Mouse (Mus musculus) urinary bladder, postnatal 36 days (tissue): ENCODE data around the gene Mybpc2.
A peak's percentile ranks its signal among the peaks of the same experiment; 100 is the strongest.

Experiments
- DNase-seq, 2 experiments: peaks; one replicate each; pipeline ENCODE4 v3.0.0; 2022; ENCODE audit warnings: low spot score in 2 of 2, mixed read lengths in 1 of 2

Mybpc2 gene

DNA sequence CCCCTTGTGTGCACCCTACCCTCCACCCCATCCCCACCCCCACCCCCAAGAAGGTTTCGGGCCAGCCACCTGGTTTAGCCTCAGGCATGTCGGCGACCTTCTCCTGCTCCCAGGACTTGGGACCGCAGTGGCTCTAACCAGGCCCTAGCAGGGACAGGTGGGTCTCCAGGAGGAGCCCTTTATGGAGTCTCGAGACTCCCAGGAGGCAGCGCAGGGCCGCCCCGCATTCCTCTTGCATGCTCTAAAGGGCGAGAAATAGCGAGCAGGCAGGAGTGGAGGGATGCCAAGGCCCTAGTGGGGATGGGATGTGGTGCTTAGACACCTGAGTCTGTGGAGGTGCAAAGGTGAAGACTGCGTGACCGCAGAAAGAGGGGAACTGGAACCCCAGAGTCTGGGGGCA, at the start of gene Mybpc2:
Gene Mybpc2, minus strand, starts transcription at position 155 of the 400 bp plus-strand sequence.
- DNase-seq = no peak

DNA sequence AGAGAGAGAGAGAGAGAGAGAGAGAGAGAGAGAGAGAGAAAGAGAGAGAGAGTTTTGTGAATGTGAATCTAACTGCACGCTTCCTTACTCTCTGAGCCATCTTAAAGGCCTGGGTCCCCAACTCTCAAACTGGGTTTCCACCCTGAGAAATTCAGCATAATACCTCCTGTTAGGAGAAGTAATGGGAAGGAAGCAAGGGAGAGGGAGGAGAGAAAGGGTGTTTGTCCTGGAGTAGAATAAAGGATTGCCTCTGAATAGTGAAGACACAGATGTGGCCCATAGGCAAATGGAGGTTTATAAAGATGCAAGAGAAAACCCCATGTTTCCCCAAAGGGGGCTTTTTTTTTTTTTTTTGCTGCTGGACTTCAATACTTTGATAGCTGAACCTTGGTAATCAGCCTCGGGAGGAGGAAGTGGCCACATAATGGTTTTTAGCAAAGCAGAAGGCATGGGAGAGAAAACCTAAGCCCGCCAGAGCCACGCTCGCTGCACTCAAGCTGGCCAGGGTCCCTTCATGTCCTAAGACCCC, 48.6 kb upstream of the Mybpc2 start:
- DNase-seq = no peak

DNA sequence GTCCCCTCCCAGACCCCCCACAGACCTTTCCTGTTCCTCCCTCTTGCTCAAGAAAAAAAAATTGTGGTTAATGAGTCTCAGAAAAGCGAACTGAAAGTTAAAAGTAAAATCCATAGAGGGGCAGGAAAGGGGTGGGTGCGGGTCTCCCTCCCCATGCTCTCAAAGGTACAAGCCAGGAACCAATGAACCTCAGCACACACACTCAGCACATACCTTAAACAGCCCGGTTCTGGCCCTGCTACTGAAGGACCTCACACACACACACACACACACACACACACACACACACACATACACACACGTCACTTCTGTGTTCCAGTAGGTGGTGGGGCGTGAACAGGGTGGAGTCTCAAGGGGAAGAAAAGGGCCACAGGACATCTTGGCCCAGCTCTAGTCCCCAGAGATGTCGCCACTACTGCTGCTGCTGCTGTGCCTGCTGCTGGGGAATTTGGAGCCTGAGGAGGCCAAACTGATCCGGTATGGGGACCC, 47.8 kb upstream of the Mybpc2 start, which contains the start of gene Napsa:
Gene Napsa, plus strand, starts transcription at position 168 of the 489 bp plus-strand sequence.
- no peak for DNase-seq

DNA sequence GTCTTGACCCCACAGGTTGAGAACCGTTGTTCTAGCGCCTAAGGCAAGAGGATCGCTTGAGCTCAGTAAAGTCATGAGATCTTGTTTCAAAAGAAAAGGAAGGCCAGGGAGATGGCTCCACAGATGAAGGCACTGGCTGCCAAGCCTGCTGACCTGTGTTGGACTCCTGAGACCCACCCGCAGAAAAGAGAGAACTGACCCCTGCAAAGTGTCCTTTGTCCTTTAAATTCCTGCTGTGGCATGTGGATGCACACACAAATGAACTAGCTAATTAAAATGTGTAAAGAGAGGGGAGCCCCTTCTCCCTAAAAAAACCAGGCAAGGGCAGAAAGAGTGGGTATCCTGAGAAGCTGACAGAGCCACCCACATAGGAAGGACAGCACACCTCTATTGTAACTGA, 47.4 kb upstream of the Mybpc2 start:
- DNase-seq = no peak

DNA sequence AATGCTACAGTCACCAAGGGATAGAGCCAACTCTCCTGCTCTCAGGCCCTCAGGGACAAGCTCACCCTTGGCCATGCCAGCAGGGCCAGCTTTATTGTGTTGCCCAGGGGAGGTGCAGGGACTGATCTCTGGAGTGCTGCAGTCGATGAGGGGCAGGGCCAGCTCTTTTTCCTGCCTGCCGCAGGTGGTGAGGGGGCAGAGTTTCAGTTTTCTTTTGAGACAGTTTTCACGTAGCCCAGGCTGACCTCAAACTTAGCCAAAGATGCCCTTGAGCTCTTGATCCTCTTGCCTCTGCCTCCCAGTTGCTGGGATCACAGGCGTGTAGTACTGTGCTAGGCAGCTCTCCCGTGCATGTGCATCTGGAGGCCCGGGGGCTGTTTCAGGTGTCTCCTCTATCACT, 46.5 kb upstream of the Mybpc2 start:
- DNase-seq = no peak

DNA sequence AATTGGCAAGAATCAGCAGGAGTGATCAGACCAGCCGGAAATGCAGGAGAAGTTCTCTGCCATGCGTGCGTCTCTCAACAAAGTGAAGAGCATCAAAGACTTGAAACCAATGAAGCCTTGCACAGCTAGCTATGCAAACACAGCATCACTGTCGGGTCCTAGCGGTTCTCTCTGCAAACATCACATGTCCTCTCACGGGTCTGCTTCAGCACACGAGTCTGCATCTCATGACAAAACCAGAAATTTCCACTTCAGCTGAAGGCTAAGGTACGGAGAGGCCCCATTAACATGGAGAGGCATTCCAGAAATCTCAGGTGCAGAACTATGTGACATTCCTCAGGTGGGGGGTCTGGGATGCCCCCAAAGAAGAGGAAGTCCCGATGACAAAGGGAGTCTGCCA, 44.3 kb upstream of the Mybpc2 start:
- no peak for DNase-seq

DNA sequence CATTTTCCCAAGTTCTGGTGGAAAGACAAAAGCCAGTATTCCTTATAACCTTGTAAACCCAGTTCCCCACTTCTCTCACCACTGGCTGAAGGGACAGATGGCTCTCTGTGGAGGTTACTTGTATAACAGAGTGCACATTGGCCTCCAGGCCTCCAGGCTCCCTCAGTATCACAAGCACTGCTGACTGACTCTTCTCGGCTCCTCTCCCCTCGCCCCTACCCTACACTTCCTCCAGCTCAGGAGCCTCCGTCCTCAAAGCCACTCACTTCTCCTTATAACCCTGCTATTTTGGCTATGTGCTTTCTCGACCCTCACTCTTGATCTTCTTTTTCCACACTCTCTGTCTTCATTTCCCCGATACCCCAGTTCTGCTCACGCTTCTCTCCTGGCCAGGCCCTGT, 41.0 kb upstream of the Mybpc2 start:
- DNase-seq = no peak

DNA sequence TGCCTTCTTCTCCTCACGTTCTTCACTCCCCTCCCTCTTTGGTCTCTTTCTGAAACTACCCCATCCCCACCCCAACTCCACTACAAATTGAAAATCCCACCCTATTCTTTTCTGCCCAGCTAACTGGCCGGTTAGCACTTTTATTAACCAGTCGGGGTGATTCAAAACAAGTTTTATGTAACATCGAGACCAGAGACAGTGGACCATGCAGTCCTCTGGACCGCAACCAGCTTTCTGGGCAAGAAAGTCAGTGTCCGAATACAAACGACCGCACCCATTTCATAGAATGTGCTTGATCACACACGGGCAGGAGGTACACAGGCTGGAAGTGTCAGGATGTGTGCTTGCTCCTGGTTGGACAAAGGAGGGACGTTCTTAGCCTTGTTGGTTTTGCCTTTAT, 40.0 kb upstream of the Mybpc2 start:
- no peak for DNase-seq

DNA sequence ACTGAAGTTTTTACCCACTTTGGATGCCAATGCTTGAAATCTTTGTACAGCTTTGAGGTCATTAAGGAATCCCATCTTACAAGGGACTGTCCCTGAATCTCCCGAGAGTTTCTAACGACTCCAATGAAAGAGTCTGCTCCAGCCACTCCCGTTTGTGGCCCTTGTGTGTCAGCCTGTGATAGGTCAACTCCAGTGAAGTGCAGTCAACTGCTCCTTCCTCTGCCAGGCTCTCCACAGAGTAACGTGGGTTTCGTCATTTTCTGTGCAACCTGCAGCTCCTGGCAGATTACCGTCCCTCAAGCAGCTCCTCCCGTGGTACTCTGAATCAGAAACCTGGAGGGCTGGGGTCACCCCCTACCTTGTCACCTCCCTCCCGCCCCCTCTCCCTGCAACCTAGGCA, 38.8 kb upstream of the Mybpc2 start:
- no peak for DNase-seq

DNA sequence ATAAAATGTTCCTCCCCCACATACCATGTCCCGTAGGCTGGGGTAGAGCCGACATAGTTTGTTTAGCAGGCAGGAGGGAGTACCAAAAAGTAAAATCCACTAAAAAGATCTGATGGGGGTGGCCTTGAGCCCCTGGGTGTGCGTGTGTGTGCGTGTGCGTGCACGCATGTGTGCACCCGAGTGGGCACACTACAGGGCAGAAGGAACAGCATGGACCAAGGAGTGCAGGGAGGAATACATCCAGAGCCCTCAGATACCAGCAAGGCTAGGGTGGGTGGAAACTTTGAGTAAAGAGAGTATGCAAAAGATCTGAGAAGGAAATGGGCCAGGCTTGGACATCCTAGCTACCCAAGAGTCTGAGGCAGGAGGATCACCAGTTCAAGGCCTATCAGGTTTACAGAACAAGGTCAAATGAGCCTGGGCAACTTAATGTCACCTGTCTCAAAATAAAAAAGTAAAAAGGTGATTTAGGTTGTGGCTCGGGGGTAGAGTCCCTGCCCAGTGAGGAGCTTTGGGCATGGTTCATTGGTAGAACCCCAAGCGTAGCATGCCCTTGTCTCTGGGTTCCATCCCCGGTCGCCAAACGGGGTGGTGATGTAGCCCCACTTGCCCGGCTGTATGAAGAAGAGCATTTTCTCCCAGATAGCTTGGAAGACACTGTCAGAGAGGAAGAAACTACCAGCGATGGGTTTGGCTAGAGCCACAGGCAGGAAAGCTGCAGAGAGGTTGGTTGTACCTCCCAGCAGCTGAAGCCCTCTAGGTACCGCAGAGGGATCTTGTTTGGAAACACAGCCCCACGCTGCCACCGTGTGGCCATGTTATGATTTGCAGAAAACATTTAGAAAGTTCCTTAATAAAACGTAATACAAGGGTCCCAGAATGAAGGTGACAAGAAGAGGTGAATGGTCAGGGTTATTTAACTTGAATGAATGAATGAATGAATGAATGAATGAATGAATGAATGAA, 36.3 kb upstream of the Mybpc2 start:
- DNase-seq = peak; percentile 58 to 76

DNA sequence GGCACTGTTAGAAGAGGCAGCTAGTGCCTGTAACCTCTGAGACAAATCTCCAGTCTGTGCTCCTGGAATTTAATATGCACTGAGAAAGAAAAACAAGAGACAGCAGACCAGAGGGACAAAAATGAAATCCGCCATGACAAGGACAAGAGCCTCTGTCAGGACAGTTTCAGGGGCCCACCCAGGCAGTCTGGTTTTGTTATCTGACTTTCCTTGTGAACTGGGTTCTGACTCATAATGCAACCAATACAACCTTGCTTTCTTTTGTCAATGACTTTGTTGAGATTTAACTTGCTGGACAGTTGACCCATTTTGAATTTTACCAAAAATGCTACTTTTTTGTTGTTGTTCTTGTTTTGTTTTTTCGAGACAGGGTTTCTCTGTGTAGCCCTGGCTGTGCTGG, 33.2 kb upstream of the Mybpc2 start:
- DNase-seq = no peak

DNA sequence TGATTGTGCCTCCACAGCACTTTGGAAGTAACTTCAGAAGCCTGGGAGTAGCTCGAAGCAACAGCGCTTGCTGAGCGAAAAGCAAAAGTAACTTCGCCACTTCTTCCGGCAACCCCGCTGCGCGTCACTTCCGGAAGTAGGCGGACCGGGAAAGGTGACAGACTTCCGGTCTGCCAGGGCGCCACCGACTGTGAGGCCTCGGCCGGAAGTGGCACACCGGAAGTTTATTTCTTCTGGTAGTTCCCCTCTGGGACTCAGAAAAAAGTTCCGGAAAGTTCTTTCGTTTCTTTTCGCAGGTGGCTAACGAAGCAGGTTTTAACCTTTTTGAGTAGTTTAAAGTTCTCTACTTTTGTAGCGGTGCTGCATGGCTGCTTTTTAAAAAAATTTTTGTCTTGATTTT, 29.4 kb upstream of the Mybpc2 start, which contains the start of gene Nr1h2:
Gene Nr1h2, minus strand, starts transcription at position 126 of the 400 bp plus-strand sequence.
- DNase-seq = peak; percentile 95 to 97

DNA sequence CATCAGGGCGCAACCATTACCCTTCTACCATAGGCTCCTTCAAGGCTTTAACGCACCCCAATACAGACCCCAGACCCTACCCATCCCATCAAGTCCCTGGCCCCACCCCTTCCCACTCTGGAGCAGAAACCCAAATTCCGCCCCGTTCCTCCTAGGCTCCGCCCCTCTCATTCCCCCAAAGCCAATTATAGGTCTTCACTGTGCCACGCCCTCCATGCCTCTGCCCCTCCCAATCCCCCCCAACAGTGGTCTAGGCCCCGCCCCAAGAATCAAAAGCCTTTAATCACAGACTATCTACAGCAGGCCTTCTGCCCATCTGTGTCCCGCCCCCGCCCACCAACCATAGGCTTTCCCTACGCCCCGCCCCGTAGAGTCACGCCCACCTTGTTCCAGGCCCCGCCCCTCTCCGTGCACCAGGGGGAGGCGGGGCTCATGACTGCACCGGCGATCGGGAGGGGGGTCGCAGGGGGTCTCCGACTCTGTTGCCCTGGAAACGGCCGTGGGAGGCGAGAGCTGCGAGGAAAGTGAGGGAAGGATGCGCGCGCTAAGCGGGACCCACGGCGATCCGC, 28.8 kb upstream of the Mybpc2 start:
- DNase-seq = peak; percentile 57 to 76

DNA sequence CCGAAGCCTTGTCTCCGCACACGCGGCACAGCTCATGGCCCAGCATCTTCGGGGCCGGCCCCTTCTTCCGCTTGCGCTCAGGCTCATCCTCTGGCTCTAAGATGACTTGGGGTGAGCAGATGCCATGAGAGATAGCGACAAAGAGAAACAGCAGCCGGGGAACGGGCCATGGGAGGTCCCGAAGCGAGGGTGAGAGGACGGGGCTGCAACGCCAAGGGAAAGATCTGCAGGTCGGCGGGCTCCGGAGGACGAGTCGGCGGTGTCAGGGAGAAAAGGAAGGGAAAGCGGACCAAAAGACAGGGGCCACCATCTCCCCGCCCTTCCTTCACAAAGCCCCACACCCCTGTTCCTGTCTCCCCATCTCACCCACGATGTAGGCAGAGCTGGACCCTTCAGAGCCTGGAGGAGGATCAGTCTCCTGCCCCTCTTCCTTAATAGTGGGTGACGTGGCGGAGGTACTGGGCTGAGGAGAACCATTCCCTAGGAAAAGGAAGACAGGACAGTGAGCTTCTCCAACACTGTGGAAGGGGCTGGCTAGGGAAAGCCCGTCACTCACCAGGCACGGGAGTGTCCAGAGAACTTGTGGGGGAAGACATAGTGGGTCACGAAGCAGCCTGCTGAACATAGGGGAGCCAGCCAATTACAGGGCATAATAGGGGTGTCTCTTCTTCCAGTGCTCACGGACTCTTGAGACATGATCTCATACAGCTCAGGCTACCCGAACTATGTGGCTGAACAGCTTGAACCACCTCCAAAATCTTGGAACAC, 27.9 kb upstream of the Mybpc2 start:
- no peak for DNase-seq

DNA sequence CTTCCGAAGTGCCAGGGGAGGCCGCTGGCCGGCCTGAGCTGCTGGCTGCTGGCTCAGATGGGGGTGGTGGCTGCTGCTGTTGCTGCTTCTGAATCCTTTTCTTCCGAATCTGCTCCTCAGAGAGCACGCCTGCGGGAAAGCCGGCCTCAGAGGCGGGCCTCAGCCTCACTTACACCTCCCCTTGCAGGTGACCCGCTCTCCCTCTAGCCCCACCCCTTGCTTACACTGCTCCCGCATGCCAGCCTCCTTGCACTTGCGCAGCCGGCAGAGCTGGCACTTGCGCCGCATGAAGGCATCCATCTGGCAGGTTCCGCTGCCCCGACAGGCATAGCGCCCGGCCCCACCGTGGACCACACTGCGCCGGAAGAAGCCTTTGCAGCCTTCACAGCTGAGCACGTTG, 27.3 kb upstream of the Mybpc2 start:
- DNase-seq = no peak

DNA sequence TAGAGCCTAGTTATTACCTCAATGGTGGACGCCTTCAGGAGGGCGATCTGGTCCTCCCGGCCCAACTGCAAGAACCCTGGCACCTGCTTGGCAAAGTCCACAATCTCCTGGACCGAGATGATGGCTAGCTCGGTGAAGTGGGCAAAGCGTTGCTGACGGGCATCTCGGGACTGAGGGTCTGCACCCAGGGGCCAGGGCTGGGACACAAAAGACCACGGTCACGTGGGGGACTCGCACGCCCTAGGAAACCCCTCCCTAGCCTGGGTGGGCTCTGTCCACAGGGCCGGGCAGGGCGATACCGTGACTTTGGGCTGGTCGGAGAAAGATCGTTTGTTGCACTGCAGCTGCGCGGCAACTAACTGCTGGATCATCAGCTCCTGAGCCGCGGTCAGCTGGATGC, 26.8 kb upstream of the Mybpc2 start:
- DNase-seq = no peak

DNA sequence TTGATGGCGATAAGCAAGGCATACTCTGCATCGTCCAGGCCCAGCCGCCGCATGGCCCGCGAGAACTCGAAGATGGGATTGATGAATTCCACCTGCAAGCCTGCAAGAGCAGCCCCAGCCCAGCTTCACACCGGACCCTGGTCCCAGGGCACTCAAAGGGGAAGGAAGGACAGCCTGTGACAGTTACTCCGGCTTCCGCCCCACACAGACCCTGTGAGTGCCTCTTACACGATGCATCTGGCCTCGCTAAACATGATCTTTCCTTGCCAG, 25.9 kb upstream of the Mybpc2 start:
- no peak for DNase-seq

DNA sequence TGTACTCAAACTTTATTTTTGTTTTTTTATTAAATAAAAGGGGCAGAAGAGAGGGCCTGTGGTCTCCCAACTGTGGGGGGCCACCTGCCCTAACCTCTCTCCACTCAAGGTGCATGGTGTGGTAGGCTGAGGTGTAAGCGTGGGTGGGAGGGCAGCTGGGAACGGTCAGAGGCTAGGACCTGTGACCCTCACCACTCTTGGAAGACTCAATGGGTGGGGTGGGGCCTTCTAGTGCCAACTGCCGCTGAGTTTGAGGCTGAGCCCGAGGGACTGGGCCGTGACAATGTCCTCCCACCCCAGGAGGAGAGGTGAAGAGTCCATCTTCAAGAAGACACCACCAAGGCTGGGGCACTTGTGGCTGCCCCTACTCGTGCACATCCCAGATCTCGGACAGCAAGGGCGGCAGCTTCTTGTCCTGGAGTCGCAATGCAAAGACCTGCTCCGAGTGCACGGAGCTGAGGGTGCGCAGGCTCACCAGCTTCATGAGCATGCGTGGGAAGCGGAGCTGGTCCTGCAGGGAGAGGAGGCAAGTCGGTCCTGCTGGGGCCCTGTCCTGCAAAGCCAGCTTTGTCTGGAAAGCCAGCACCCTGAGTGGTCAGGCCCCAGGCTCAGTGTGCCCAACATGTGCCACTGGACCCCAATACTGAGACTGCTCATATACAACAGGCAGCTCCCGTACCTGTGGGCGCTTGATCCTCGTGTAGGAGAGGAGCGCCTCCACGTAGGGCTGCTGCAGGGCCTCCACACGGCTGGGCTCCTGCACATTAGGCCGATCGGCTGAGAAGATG, 25.4 kb upstream of the Mybpc2 start:
- DNase-seq = no peak

DNA sequence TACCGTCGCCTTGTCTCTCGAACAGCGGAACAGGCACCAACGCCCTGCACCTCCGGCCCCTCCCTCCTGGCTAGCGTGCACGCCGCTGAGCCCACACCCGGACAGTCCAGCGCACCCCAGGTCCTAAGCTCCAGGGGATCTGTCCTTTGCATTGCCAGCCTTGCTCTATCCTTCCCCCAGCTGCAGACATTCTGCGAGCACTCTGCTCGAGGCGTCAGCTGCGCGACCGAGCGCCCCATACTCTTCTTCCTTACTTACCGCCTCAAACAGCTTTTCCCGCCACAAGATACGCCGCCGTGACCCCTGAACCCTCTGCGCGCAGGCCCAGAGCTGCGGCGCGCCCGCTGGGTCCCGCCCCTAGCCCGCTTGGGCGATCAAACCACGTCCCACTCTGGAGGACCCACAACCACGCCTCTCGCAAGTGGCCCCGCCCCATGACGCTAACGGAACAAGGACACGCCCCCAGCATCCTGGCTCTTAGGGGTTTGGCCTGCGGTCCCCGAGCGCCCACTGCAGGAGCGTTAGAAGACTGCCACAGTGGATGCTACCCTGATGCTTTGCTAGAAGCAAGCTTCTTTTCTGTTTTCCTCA, 24.1 kb upstream of the Mybpc2 start, which contains the start of gene Pold1:
Gene Pold1, minus strand, starts transcription at position 353 of the 591 bp plus-strand sequence.
- DNase-seq = peak; percentile 100

DNA sequence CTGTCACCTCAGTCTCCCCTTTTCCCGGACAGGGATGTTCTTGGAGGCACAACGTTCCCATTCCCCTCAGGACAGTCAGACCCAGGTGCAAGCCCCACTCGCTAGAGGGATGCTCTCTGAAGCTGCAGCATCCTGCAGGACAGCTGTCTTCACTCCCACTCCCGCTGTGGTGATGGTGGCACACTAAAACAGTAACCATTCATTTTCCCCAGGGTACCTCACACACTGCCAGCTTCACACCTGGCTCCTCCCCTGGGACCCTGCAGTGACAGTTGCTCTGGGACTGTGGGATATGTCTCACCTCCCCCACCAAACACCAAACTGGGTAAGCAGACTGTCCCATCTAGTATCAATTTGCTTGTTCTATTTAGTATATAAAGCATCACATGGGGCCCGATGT, 23.3 kb upstream of the Mybpc2 start:
- DNase-seq = no peak

DNA sequence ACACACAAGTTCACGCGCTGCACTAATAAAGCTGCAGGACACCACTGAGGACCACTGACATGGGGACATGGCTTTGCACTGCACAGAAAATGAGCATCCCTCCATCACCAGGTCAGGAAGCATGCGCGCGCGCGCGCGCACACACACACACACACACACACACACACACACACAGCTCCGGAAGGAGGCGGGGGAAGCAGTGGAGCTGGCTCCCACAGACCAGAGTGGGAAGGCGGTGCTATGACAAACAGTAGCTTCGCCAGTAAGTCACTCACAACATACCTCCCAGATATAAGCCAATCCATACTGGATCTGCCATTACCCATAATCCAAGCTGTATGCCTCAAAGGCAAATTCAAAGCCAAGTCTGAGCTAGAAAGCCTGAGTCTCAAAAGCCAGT, 22.6 kb upstream of the Mybpc2 start:
- DNase-seq = no peak
